Mouse (Mus musculus) forebrain, embryonic 11.5 days (tissue): ENCODE measurements around the gene Wfdc2. TPM values are rescaled to one million over a fixed set of nuclear protein-coding genes. Genes with fewer than 3 reads are reported as not detected.

Source experiments
- ATAC-seq: fragments of 200-750 bp; cut with Nextera tagmentation; replicated peaks from 2 replicates; pipeline ENCODE4 v1.8.0; 2017; ENCODE audit warnings: moderate TSS enrichment; ENCODE audit not compliant: low FRiP score
- DNase-seq: peaks from one replicate; pipeline ENCODE4 v3.0.0-alpha.2; 2017; ENCODE audit warnings: low spot score
- H3K27ac ChIP-seq: fragments of 300-500 bp; sonication (generic); 2 replicates; pipeline ENCODE4 v1.5.1; 2014; ENCODE audit warnings: low read depth, low read length
- H3K27me3 ChIP-seq: fragments of 300-500 bp; sonication (generic); 2 replicates; pipeline ENCODE4 v1.6.1; 2014; ENCODE audit warnings: mild to moderate bottlenecking, low read length, mixed read lengths; ENCODE audit not compliant: control insufficient read depth, insufficient read depth
- H3K36me3 ChIP-seq: fragments of 300-500 bp; sonication (generic); 2 replicates; pipeline ENCODE4 v1.6.1; 2014; ENCODE audit warnings: mild to moderate bottlenecking, low read length, moderate library complexity, mixed read lengths; ENCODE audit not compliant: control insufficient read depth, insufficient read depth
- H3K4me1 ChIP-seq: fragments of 300-500 bp; sonication (generic); replicated peaks from 2 replicates; pipeline ENCODE4 v1.6.1; 2014; ENCODE audit warnings: low read length, mixed read lengths; ENCODE audit not compliant: control insufficient read depth, insufficient read depth
- H3K4me2 ChIP-seq: fragments of 300-500 bp; sonication (generic); 2 replicates; pipeline ENCODE4 v1.6.1; 2014; ENCODE audit warnings: low read depth, mild to moderate bottlenecking, low read length, moderate library complexity, mixed read lengths; ENCODE audit not compliant: severe bottlenecking
- H3K4me3 ChIP-seq: fragments of 300-500 bp; sonication (generic); 2 replicates; pipeline ENCODE4 v1.5.1; 2014; ENCODE audit warnings: low read depth, low read length
- H3K9ac ChIP-seq: fragments of 300-500 bp; sonication (generic); 2 replicates; pipeline ENCODE4 v1.6.1; 2014; ENCODE audit warnings: low read length
- H3K9me3 ChIP-seq: fragments of 300-500 bp; sonication (generic); 2 replicates; pipeline ENCODE4 v1.6.1; 2016; ENCODE audit warnings: low read length, mixed read lengths; ENCODE audit not compliant: control insufficient read depth
- WGBS: fragments of 180-500 bp; shearing (Covaris S2); extraction: QIAGEN DNeasy Blood & Tissue Kit; methylation state at CpG from one replicate; pipeline ENCODE4 v1.1.7; 2014; 5-methylcytosine and 5-hydroxymethylcytosine counted together
- polyA plus RNA-seq: library from polyadenylated mRNA; unstranded; fragments of >200 nt; fragmentation: Nextera tagmentation; extraction: Ambion mirVana; gene quantifications from 2 replicates; pipeline ENCODE4 v1.2.1, GENCODE M21; 2014

Gene Wfdc2
- polyA plus RNA-seq, 1 experiment from 2014 or later, result 35.1 TPM

- no peak overlapping the region for H3K27ac ChIP-seq
- H3K4me1 ChIP-seq, result no peaks in the 10 kb centered on the region
- no peak overlapping the region for H3K4me3 ChIP-seq
- H3K9me3 ChIP-seq, result no peaks in the 10 kb centered on the region
- no peak for ATAC-seq
- H3K9ac ChIP-seq, result no peak overlapping the region
- no peaks in the 10 kb centered on the region for H3K27me3 ChIP-seq
- 69% methylated on average over 5 of the region's 5 CpGs for WGBS
- H3K4me2 ChIP-seq, result no peak overlapping the region
- no peak for DNase-seq
- no peaks in the 10 kb centered on the region for H3K36me3 ChIP-seq
These were observed 20.1 kb upstream of the Wfdc2 start for GRCm38 (mm10) chr2:164542132-164542531.

GRCm38 (mm10) chr2:164542598-164542997, 19.6 kb upstream of the Wfdc2 start:
- no peak for ATAC-seq

DNA sequence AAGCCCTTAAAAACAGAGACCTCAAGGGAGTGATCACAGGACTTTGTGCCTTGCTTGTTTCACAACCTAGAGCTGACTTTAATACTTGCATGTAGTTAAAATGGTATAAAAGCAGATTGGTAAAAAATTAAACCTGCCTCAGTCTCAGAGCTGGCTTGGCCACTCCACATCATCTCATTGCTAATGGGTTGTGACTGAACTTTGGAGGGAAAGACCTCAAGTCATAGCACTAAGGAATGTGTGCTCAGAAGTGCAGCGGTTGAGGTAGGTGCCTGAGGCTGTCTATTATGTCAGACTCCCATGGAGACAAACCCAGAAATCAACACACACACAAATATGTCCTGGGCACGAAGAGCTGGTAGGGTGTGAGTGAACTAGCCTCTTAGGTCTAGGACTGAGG, 18.5 kb upstream of the Wfdc2 start:
- Histone ChIP-seq H3K9me3 (no peaks in the 10 kb centered on the region), H3K36me3 (no peaks in the 10 kb centered on the region), H3K4me1 (no peaks in the 10 kb centered on the region), H3K27ac (no peak overlapping the region), H3K4me3 (no peak overlapping the region), H3K27me3 (no peaks in the 10 kb centered on the region), H3K9ac (no peak overlapping the region), H3K4me2 (no peak overlapping the region)
- WGBS, result 71% methylated on average over 2 of the region's 2 CpGs
- no peak for ATAC-seq
- DNase-seq, result no peak

More at GRCm38 (mm10) chr2:164542598-164542997, 19.6 kb upstream of the Wfdc2 start:
- Histone ChIP-seq H3K4me1 (no peaks in the 10 kb centered on the region), H3K4me3 (no peak overlapping the region), H3K27me3 (no peaks in the 10 kb centered on the region), H3K36me3 (no peaks in the 10 kb centered on the region), H3K9ac (no peak overlapping the region), H3K9me3 (no peaks in the 10 kb centered on the region), H3K4me2 (no peak overlapping the region), H3K27ac (no peak overlapping the region)
- DNase-seq, result no peak
- WGBS, result 85% methylated on average over 7 of the region's 7 CpGs

- no peak for ATAC-seq
- WGBS, result 59% methylated on average over 5 of the region's 5 CpGs
- Histone ChIP-seq H3K4me2 (no peak overlapping the region), H3K4me1 (no peaks in the 10 kb centered on the region), H3K27me3 (no peaks in the 10 kb centered on the region), H3K4me3 (no peak overlapping the region), H3K9ac (no peak overlapping the region), H3K27ac (no peak overlapping the region), H3K36me3 (no peaks in the 10 kb centered on the region), H3K9me3 (no peaks in the 10 kb centered on the region)
- no peak for DNase-seq
These were observed 17.6 kb upstream of the Wfdc2 start for GRCm38 (mm10) chr2:164544454-164545097.

DNA sequence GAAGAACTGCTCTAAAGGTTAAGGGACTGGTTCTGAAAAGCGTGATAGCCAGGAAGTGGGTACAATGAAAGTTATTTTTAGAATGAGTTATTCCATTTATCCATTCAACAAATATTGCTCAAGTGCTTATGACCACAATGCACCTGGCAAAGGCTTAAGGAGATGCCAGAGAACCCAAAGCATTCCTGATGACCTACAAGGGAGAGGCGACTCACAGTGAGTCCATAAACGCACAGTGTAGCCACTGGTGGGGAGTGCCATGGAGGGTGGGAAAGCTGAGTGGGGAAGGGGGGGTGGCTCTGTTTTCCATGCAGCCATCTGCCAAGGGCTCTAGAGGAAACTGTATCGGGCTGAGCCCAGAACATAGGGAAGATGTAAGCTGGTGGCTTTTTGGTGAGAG, 12.9 kb upstream of the Wfdc2 start:
- DNase-seq (no peak), ATAC-seq (no peak)
- 46% methylated on average over 4 of the region's 4 CpGs for WGBS
- Histone ChIP-seq H3K27me3 (no peaks in the 10 kb centered on the region), H3K4me1 (0 out of 2 replicates have a peak, but pooled peaks cover 3% of the 10 kb centered on the region), H3K4me3 (no peak overlapping the region), H3K9me3 (no peaks in the 10 kb centered on the region), H3K4me2 (no peak overlapping the region), H3K36me3 (no peaks in the 10 kb centered on the region), H3K9ac (no peak overlapping the region), H3K27ac (no peak overlapping the region)

DNA sequence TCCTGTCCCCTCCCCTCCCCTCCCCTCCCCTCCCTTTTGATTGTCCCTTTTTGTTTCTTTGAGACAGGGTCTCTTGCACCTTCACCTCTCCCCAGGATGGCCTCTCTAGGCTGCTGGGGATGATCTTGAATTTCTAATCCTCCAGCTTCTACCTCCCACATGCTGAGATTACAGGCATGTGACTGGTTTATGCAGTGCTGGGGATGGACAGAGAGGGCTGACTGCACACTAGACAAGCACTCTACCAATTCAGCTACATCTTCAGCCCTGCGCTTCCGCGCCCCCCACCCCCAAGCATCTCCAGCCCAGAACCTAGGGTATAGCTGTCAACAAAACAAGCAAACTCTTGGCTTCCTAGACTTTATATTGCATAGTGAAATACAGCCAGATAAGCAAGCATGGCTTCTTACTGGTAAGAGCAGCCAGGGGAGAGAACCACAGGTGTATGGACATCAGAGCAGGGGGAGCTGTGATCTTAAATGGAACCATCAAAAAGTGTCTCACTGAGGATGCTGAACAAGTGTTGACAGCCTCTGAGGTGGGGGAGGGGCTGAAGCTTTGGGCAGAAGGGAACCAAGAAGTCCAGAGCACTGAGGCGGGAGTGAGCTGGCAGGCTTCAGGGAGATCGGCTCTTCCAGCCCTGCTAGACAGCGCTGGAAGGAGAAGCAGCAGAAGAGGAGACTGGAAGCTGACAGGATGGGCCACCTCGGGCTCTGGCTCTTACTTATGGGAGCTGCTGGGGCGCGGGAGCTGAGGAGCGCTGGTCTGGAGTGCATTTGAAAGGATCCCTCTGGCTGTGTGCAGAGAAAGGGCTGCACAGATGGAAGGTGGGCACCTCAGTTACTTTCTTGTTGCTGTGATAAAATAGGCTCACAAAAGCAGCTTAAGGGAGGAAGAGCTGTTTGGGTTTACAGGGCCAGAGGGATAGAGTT, 12.0 kb upstream of the Wfdc2 start:
- Histone ChIP-seq H3K27me3 (no peaks in the 10 kb centered on the region), H3K36me3 (no peaks in the 10 kb centered on the region), H3K9me3 (no peaks in the 10 kb centered on the region), H3K27ac (no peak overlapping the region), H3K4me3 (no peak overlapping the region), H3K9ac (peak overlapping the region; percentile 23; the same call in 1 of the 2 replicates), H3K4me1 (0 out of 2 replicates have a peak, but pooled peaks cover 3% of the 10 kb centered on the region), H3K4me2 (no peak overlapping the region)
- peak; percentile 54 for DNase-seq
- no peak for ATAC-seq
- WGBS, result 19% methylated on average over 10 of the region's 10 CpGs

DNA sequence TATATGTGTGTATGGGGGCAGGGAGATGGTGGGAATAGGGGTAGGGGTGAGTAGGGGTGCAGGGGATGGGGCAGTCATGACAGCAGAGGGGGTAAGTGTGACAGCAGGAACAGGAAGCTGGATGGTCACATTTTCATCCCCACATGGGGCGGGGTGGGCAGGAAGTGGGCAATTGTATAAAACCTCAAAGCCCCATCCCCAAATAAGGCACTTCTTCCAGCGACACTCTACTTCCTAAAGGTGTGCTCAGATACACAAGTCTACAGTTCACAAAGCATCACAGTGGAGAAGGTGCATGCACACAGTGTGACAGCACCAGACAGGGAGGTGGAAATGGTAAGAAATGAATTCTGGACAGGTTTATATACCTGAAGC, 11.3 kb upstream of the Wfdc2 start:
- Histone ChIP-seq H3K27ac (no peak overlapping the region), H3K4me2 (no peak overlapping the region), H3K4me3 (no peak overlapping the region), H3K9me3 (no peaks in the 10 kb centered on the region), H3K4me1 (0 out of 2 replicates have a peak, but pooled peaks cover 3% of the 10 kb centered on the region), H3K36me3 (no peaks in the 10 kb centered on the region), H3K27me3 (no peaks in the 10 kb centered on the region), H3K9ac (no peak overlapping the region)
- WGBS, result 73% methylated on average over 2 of the region's 2 CpGs
- DNase-seq, result no peak
- ATAC-seq, result no peak

- 89% methylated on average over 9 of the region's 9 CpGs for WGBS
- DNase-seq (no peak), ATAC-seq (no peak)
- Histone ChIP-seq H3K36me3 (no peaks in the 10 kb centered on the region), H3K27ac (no peak overlapping the region), H3K4me2 (no peak overlapping the region), H3K4me1 (0 out of 2 replicates have a peak, but pooled peaks cover 3% of the 10 kb centered on the region), H3K4me3 (no peak overlapping the region), H3K9me3 (no peaks in the 10 kb centered on the region), H3K27me3 (no peaks in the 10 kb centered on the region), H3K9ac (no peak overlapping the region)
These were observed 10.7 kb upstream of the Wfdc2 start for GRCm38 (mm10) chr2:164551502-164551901.
